Mouse (Mus musculus) spleen, adult 12 weeks (tissue): ENCODE results near the gene Uso1.
A peak's percentile ranks its signal among the peaks of the same experiment; 100 is the strongest.

Experiments
- DNase-seq: peaks from one replicate; pipeline ENCODE4 v3.0.0; 2022; ENCODE audit warnings: low spot score

The Uso1 gene

GRCm38 (mm10) chr5:92127141-92127625 lies 10.6 kb upstream of the Uso1 start:
- peak; percentile 64 for DNase-seq

GRCm38 (mm10) chr5:92127751-92128150 lies 10.0 kb upstream of the Uso1 start:
- no peak for DNase-seq

- DNase-seq = peak; percentile 80
These were observed 9.2 kb upstream of the Uso1 start for GRCm38 (mm10) chr5:92128570-92128969.

- no peak for DNase-seq
These were observed 8.4 kb upstream of the Uso1 start for GRCm38 (mm10) chr5:92129321-92129768.

- DNase-seq = no peak
These were observed 7.6 kb upstream of the Uso1 start for GRCm38 (mm10) chr5:92130040-92130682.

- DNase-seq = no peak
These were observed 5.6 kb upstream of the Uso1 start for GRCm38 (mm10) chr5:92132127-92132526.

GRCm38 (mm10) chr5:92133006-92133405 lies 4.7 kb upstream of the Uso1 start:
- DNase-seq = peak; percentile 45

GRCm38 (mm10) chr5:92134934-92135333 lies 2.8 kb upstream of the Uso1 start:
- DNase-seq = no peak

- no peak for DNase-seq
These were observed 1.1 kb upstream of the Uso1 start for GRCm38 (mm10) chr5:92136536-92137238.

- DNase-seq = peak; percentile 49
These were observed 419 bp downstream of the Uso1 start for GRCm38 (mm10) chr5:92138093-92138621.

GRCm38 (mm10) chr5:92139191-92139590 lies 1.5 kb downstream of the Uso1 start:
- no peak for DNase-seq

- DNase-seq = no peak
These were observed 4.0 kb downstream of the Uso1 start for GRCm38 (mm10) chr5:92141696-92142095.

- no peak for DNase-seq
These were observed 4.7 kb downstream of the Uso1 start for GRCm38 (mm10) chr5:92142481-92142880.

GRCm38 (mm10) chr5:92143665-92144064 lies 5.9 kb downstream of the Uso1 start:
- DNase-seq = no peak

GRCm38 (mm10) chr5:92144954-92145708 lies 7.4 kb downstream of the Uso1 start:
- no peak for DNase-seq

GRCm38 (mm10) chr5:92148248-92148647 lies 10.5 kb downstream of the Uso1 start:
- DNase-seq = no peak

- DNase-seq = no peak
These were observed 11.7 kb downstream of the Uso1 start for GRCm38 (mm10) chr5:92149330-92149982.

GRCm38 (mm10) chr5:92154861-92155260 lies 17.1 kb downstream of the Uso1 start:
- DNase-seq = no peak

- no peak for DNase-seq
These were observed 28.2 kb downstream of the Uso1 start for GRCm38 (mm10) chr5:92165976-92166375.

- no peak for DNase-seq
These were observed 45.5 kb downstream of the Uso1 start for GRCm38 (mm10) chr5:92183071-92183830.

- no peak for DNase-seq
These were observed 51.2 kb downstream of the Uso1 start for GRCm38 (mm10) chr5:92188881-92189483.
